In the genomic region with DNA sequence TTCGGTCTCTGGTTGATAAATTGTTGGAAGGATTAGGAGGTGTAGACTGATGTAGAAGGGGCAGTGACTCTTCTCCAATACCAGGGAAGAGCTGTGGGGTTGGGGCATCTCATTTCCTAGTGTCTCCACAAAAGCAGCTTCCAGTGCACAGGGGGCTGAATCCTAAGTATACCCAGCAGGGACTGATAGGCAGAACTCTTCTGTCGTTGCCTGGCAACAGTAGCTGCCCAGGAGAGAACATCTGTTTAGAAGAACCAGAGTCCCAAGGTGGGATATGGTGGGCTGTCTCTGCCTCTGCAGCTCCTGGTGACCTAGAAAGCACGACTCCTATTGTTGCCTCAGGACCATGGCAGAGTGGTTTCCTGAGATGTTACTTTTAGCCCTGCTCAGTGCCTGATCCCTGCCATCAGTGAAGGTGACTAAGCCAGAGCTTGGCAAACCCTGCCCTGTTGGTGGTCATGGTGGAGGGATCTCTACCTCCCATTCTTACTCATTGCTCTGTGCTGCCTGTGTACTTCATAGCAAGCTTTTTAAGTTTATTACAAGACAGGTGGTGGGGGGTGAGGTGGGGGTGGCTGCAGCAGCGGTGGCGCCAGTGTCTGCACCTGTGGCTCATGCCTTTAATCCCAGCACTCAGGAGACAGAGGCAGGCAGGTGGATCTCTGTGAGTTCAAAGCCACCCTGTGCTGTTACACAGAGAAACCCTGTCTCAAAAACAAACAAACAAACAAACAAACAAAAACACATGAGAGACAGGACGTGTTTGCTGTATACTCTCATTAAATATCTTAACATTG, we compare ENCODE assay signal across 22 mouse cellular contexts. TPM values are rescaled to one million over a fixed set of nuclear protein-coding genes. Genes with fewer than 3 reads are reported as not detected.
DNase-seq lines count a peak whose midpoint lies in the region; ATAC-seq lines count a peak whose summit lies in the region.
"Had no signal": no experiment of that assay in that cellular context is flagged by ENCODE, and none has a peak within 500 bp of the region (broad histone marks: within the 10 kb centered on the region; RNA-seq: fewer than 3 reads in every experiment).

No protein-coding gene starts in this region.

- WGBS in embryonic facial prominence, embryonic 11.5 days: 68% methylated on average over 6 of the region's 6 CpGs
- 65% methylated on average over 6 of the region's 6 CpGs for WGBS in embryonic facial prominence, embryonic 10.5 days
- 56% methylated on average over 6 of the region's 6 CpGs for WGBS in midbrain, embryonic 14.5 days

- H3K4me3 ChIP-seq in embryonic facial prominence, embryonic 11.5 days (ENCODE audit: low read depth, low read length): no peak overlapping the region
- H3K4me3 ChIP-seq in embryonic facial prominence, embryonic 10.5 days: no peak overlapping the region
- H3K4me3 ChIP-seq in megakaryocyte, embryonic 14.5 days (replicated peaks): peak overlapping the region; percentile 16
- H3K4me3 ChIP-seq in midbrain, embryonic 14.5 days (replicated peaks; ENCODE audit: low read depth, low read length): no peak overlapping the region
- H3K4me3 ChIP-seq: embryonic facial prominence, embryonic 12.5 days; forebrain, embryonic 15.5 days; heart, embryonic 15.5 days; hindbrain, embryonic 13.5 days; neural tube, embryonic 12.5 days had no signal

- no peaks in the 10 kb centered on the region for H3K27me3 ChIP-seq in embryonic facial prominence, embryonic 11.5 days (ENCODE audit: control insufficient read depth, insufficient read depth, low read length)
- H3K27me3 ChIP-seq in embryonic facial prominence, embryonic 10.5 days (replicated peaks; ENCODE audit: low read depth, poor library complexity, severe bottlenecking): no peaks in the 10 kb centered on the region
- H3K27me3 ChIP-seq in megakaryocyte, embryonic 14.5 days (replicated peaks): no peaks in the 10 kb centered on the region
- H3K27me3 ChIP-seq in midbrain, embryonic 14.5 days (ENCODE audit: control insufficient read depth, insufficient read depth, low read length): no peaks in the 10 kb centered on the region
- H3K27me3 ChIP-seq: embryonic facial prominence, embryonic 12.5 days; forebrain, embryonic 15.5 days; heart, embryonic 15.5 days; hindbrain, embryonic 13.5 days; neural tube, embryonic 12.5 days had no signal

- H3K36me3 ChIP-seq in embryonic facial prominence, embryonic 11.5 days (replicated peaks; ENCODE audit: control insufficient read depth, insufficient read depth, low read depth, low read length): no peaks in the 10 kb centered on the region
- no peaks in the 10 kb centered on the region for H3K36me3 ChIP-seq in embryonic facial prominence, embryonic 10.5 days (replicated peaks)
- H3K36me3 ChIP-seq in megakaryocyte, embryonic 14.5 days (replicated peaks; ENCODE audit: low read length): peaks cover 54% of the 10 kb centered on the region
- H3K36me3 ChIP-seq in midbrain, embryonic 14.5 days (ENCODE audit: control insufficient read depth, insufficient read depth, low read length): no peaks in the 10 kb centered on the region
- H3K36me3 ChIP-seq: embryonic facial prominence, embryonic 12.5 days; forebrain, embryonic 15.5 days; heart, embryonic 15.5 days; hindbrain, embryonic 13.5 days; neural tube, embryonic 12.5 days had no signal

- H3K27ac ChIP-seq in embryonic facial prominence, embryonic 11.5 days (replicated peaks; ENCODE audit: low read depth, low read length): no peak overlapping the region
- no peak overlapping the region for H3K27ac ChIP-seq in embryonic facial prominence, embryonic 10.5 days (replicated peaks)
- H3K27ac ChIP-seq in midbrain, embryonic 14.5 days (replicated peaks; ENCODE audit: low read depth, low read length): no peak overlapping the region
- H3K27ac ChIP-seq: embryonic facial prominence, embryonic 12.5 days; forebrain, embryonic 15.5 days; hindbrain, embryonic 13.5 days; neural tube, embryonic 12.5 days had no signal

- no peak overlapping the region for H3K4me2 ChIP-seq in embryonic facial prominence, embryonic 11.5 days (ENCODE audit: low read depth, low read length)
- no peak overlapping the region for H3K4me2 ChIP-seq in midbrain, embryonic 14.5 days (ENCODE audit: low read length)
- H3K4me2 ChIP-seq: embryonic facial prominence, embryonic 12.5 days; forebrain, embryonic 15.5 days; heart, embryonic 15.5 days; hindbrain, embryonic 13.5 days; lung, embryonic 14.5 days; neural tube, embryonic 12.5 days had no signal

- no peaks in the 10 kb centered on the region; the same call in 1 of the 2 replicates for H3K4me1 ChIP-seq in embryonic facial prominence, embryonic 11.5 days (ENCODE audit: control insufficient read depth, insufficient read depth, low read length)
- peaks cover 19% of the 10 kb centered on the region; the same call in 1 of the 2 replicates for H3K4me1 ChIP-seq in embryonic facial prominence, embryonic 10.5 days
- peaks cover 88% of the 10 kb centered on the region for H3K4me1 ChIP-seq in megakaryocyte, embryonic 14.5 days
- no peaks in the 10 kb centered on the region for H3K4me1 ChIP-seq in midbrain, embryonic 14.5 days (ENCODE audit: control insufficient read depth, insufficient read depth, low read length)
- H3K4me1 ChIP-seq: embryonic facial prominence, embryonic 12.5 days; forebrain, embryonic 15.5 days; heart, embryonic 15.5 days; neural tube, embryonic 12.5 days had no signal

- no peaks in the 10 kb centered on the region for H3K9me3 ChIP-seq in embryonic facial prominence, embryonic 11.5 days (replicated peaks; ENCODE audit: control insufficient read depth, low read length)
- no peaks in the 10 kb centered on the region for H3K9me3 ChIP-seq in embryonic facial prominence, embryonic 10.5 days
- no peaks in the 10 kb centered on the region for H3K9me3 ChIP-seq in megakaryocyte, embryonic 14.5 days
- no peaks in the 10 kb centered on the region for H3K9me3 ChIP-seq in midbrain, embryonic 14.5 days (ENCODE audit: control insufficient read depth, low read length)
- H3K9me3 ChIP-seq: embryonic facial prominence, embryonic 12.5 days; forebrain, embryonic 15.5 days; heart, embryonic 15.5 days; hindbrain, embryonic 13.5 days; neural tube, embryonic 12.5 days had no signal

- DNase-seq in embryonic facial prominence, embryonic 11.5 days (ENCODE audit: low spot score): peak; percentile 2
- DNase-seq in embryonic facial prominence, embryonic 10.5 days (ENCODE audit: low spot score): no peak
- peak; percentile 10 for DNase-seq in brain, adult 2 months (ENCODE audit: low read depth, low spot score)
- peak; percentile 28 for DNase-seq in midbrain, embryonic 14.5 days
- DNase-seq in urinary bladder, adult 18-20 months (ENCODE audit: low spot score in 2 of 2): no peak
- DNase-seq: adrenal gland, postnatal 36 days; cerebellum, adult 9-10 months; gastrocnemius, postnatal 25 days; layer of hippocampus, postnatal 36 days; lung, embryonic 14.5 days; lung, postnatal 36 days had no signal

- no peak for ATAC-seq in embryonic facial prominence, embryonic 11.5 days (replicated peaks; ENCODE audit: insufficient number of reproducible peaks, low FRiP score, low TSS enrichment, low read depth)
- ATAC-seq in megakaryocyte, adult 5-6 weeks (ENCODE audit: poor library complexity, severe bottlenecking): no peak
- ATAC-seq in midbrain, embryonic 14.5 days (ENCODE audit: low FRiP score, low TSS enrichment): no peak
- ATAC-seq in CD4-positive, CD25-positive, alpha-beta regulatory T cell, adult 4 months: no peak
- ATAC-seq: forebrain, embryonic 15.5 days; intestine, postnatal 0 days had no signal

- no peak overlapping the region for H3K9ac ChIP-seq in embryonic facial prominence, embryonic 11.5 days (replicated peaks; ENCODE audit: low read length)
- no peak overlapping the region for H3K9ac ChIP-seq in midbrain, embryonic 14.5 days (replicated peaks; ENCODE audit: low read length)
- H3K9ac ChIP-seq: embryonic facial prominence, embryonic 12.5 days; forebrain, embryonic 15.5 days; heart, embryonic 15.5 days; hindbrain, embryonic 13.5 days; lung, embryonic 14.5 days; neural tube, embryonic 12.5 days had no signal

RNA-seq across cellular contexts. Expression of a gene that starts 6.8 kb away (rescaled TPM):
- not detected in 2 replicates for polyA plus RNA-seq in embryonic facial prominence, embryonic 11.5 days (2014; fragmentation: Nextera tagmentation; extraction: Ambion mirVana)
- polyA plus RNA-seq in embryonic facial prominence, embryonic 10.5 days (2016; fragmentation: Nextera tagmentation; extraction: Ambion mirVana): 0.10 and 0.15 TPM in 2 replicates
- polyA plus RNA-seq in megakaryocyte, embryonic 14.5 days (2012; ENCODE audit: insufficient read depth, low replicate concordance): 0.51 TPM in 1 of 2 replicates, not detected in the other
- 0.38 and 0.52 TPM in 2 replicates for total RNA-seq in megakaryocyte, adult 5-6 weeks (2015)
- total RNA-seq in megakaryocyte, adult 5-6 weeks (2017): 0.18 and 0.33 TPM in 2 replicates
- polyA plus RNA-seq in midbrain, embryonic 14.5 days (2014; fragmentation: Nextera tagmentation; extraction: Ambion mirVana): 1.2 TPM in 2 replicates
- not detected for polyA plus RNA-seq in CD4-positive, CD25-positive, alpha-beta regulatory T cell, adult 4 months (2017; shearing (Covaris generic))
- total RNA-seq: adrenal gland, postnatal 36 days; gastrocnemius, postnatal 25 days; heart, adult 8-10 months had no signal
- polyA plus RNA-seq: intestine, postnatal 0 days; lung, embryonic 14.5 days; urinary bladder, adult 2 months had no signal

RNA-seq across cellular contexts. Expression of a gene that starts 30.6 kb away (rescaled TPM):
- 2.0 and 3.2 TPM in 2 replicates for polyA plus RNA-seq in embryonic facial prominence, embryonic 11.5 days (2014; fragmentation: Nextera tagmentation; extraction: Ambion mirVana)
- polyA plus RNA-seq in embryonic facial prominence, embryonic 10.5 days (2016; fragmentation: Nextera tagmentation; extraction: Ambion mirVana): 3.1 and 3.5 TPM in 2 replicates
- polyA plus RNA-seq in megakaryocyte, embryonic 14.5 days (2012; ENCODE audit: insufficient read depth, low replicate concordance): 111 and 126 TPM in 2 replicates
- 15.5 and 21.6 TPM in 2 replicates for total RNA-seq in megakaryocyte, adult 5-6 weeks (2015)
- 28.8 and 38.7 TPM in 2 replicates for total RNA-seq in megakaryocyte, adult 5-6 weeks (2017)
- 0.24 and 1.3 TPM in 2 replicates for polyA plus RNA-seq in midbrain, embryonic 14.5 days (2014; fragmentation: Nextera tagmentation; extraction: Ambion mirVana)
- polyA plus RNA-seq in CD4-positive, CD25-positive, alpha-beta regulatory T cell, adult 4 months (2017; shearing (Covaris generic)): under 1 TPM in 1 of 2 experiments, not detected in 1; 0.51 TPM

RNA-seq across cellular contexts. Expression of a gene that starts 32.9 kb away (rescaled TPM):
- 21.6 and 25.7 TPM in 2 replicates for polyA plus RNA-seq in embryonic facial prominence, embryonic 11.5 days (2014; fragmentation: Nextera tagmentation; extraction: Ambion mirVana)
- 30.5 and 33.3 TPM in 2 replicates for polyA plus RNA-seq in embryonic facial prominence, embryonic 10.5 days (2016; fragmentation: Nextera tagmentation; extraction: Ambion mirVana)
- polyA plus RNA-seq in megakaryocyte, embryonic 14.5 days (2012; ENCODE audit: insufficient read depth, low replicate concordance): 17.2 and 46.5 TPM in 2 replicates
- total RNA-seq in megakaryocyte, adult 5-6 weeks (2015): 3.7 and 6.7 TPM in 2 replicates
- 15.6 and 21.8 TPM in 2 replicates for total RNA-seq in megakaryocyte, adult 5-6 weeks (2017)
- 42.4 and 46.1 TPM in 2 replicates for polyA plus RNA-seq in midbrain, embryonic 14.5 days (2014; fragmentation: Nextera tagmentation; extraction: Ambion mirVana)
- 10 to 100 TPM; 13.6 to 21.3 TPM for polyA plus RNA-seq in CD4-positive, CD25-positive, alpha-beta regulatory T cell, adult 4 months (2017; shearing (Covaris generic))

Comparison
In these comparisons a context has a peak if more than half of its experiments do, and no peak if none do; other contexts are left out.
1. DNase-seq: peak in embryonic facial prominence, embryonic 11.5 days (single experiment), brain, adult 2 months (single experiment) and midbrain, embryonic 14.5 days (single experiment); none in embryonic facial prominence, embryonic 10.5 days (single experiment) and urinary bladder, adult 18-20 months (0 of 2).
2. RNA of a gene that starts 30.6 kb away (polyA plus RNA-seq): 111 to 126 TPM in megakaryocyte, embryonic 14.5 days; 3.1 to 3.5 TPM in embryonic facial prominence, embryonic 10.5 days, 2.0 to 3.2 TPM in embryonic facial prominence, embryonic 11.5 days, 0.24 to 1.3 TPM in midbrain, embryonic 14.5 days and 0.51 TPM in CD4-positive, CD25-positive, alpha-beta regulatory T cell, adult 4 months; every median in the first group is over 10 times any median in the second.